ENCODE assay signal across 20 mouse cellular contexts in the genomic region with DNA sequence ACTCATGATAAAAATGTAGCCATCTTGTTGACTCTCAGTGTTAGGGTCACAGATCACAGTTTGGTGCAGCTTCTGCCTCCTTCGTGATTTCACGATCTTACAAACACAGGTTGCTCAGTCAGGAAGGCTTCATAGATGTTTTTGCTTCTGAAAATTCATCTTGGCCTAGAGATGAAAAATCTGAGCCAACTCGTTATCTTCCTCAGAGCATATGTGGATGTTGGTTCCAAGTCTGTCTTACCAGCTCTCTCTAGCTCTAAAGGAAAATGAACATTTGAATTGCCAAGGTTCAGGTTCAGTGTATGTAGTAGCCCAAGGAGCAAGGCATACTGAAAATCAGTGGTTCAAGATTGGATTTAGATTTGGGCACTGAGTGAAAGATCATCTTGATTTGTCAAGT.
"Had no signal": no experiment of that assay in that cellular context is flagged by ENCODE, and none has a peak within 500 bp of the region (broad histone marks: within the 10 kb centered on the region; RNA-seq: fewer than 3 reads in every experiment).

No protein-coding gene starts in this region.

- H3K27ac ChIP-seq: kidney, embryonic 15.5 days; limb, embryonic 12.5 days; limb, embryonic 15.5 days; liver, embryonic 14.5 days; macrophage; midbrain, embryonic 12.5 days; midbrain, embryonic 15.5 days; neural tube, embryonic 12.5 days; neural tube, embryonic 15.5 days had no signal

- H3K4me1 ChIP-seq: kidney, embryonic 15.5 days; limb, embryonic 12.5 days; limb, embryonic 15.5 days; midbrain, embryonic 12.5 days; midbrain, embryonic 15.5 days; neural tube, embryonic 12.5 days; neural tube, embryonic 15.5 days had no signal

- H3K9ac ChIP-seq: kidney, embryonic 15.5 days; limb, embryonic 12.5 days; limb, embryonic 15.5 days; liver, embryonic 14.5 days; liver, postnatal 0 days; lung, embryonic 14.5 days; midbrain, embryonic 12.5 days; midbrain, embryonic 15.5 days; neural tube, embryonic 12.5 days; neural tube, embryonic 15.5 days had no signal

- H3K9me3 ChIP-seq: kidney, embryonic 15.5 days; limb, embryonic 12.5 days; limb, embryonic 15.5 days; midbrain, embryonic 12.5 days; midbrain, embryonic 15.5 days; neural tube, embryonic 12.5 days; neural tube, embryonic 15.5 days had no signal

- H3K36me3 ChIP-seq: kidney, embryonic 15.5 days; limb, embryonic 12.5 days; limb, embryonic 15.5 days; midbrain, embryonic 12.5 days; midbrain, embryonic 15.5 days; neural tube, embryonic 12.5 days; neural tube, embryonic 15.5 days had no signal

- H3K4me3 ChIP-seq: kidney, embryonic 15.5 days; limb, embryonic 12.5 days; limb, embryonic 15.5 days; midbrain, embryonic 12.5 days; midbrain, embryonic 15.5 days; neural tube, embryonic 12.5 days; neural tube, embryonic 15.5 days had no signal

- DNase-seq: kidney, adult 8-10 months; kidney, postnatal 10 days; kidney, postnatal 36 days; left cerebral cortex, postnatal 4 days; liver, postnatal 0 days; lung, embryonic 14.5 days; thymus, adult 2 months; thymus, postnatal 14 days; thymus, postnatal 4 days had no signal

- H3K4me2 ChIP-seq: kidney, embryonic 15.5 days; limb, embryonic 12.5 days; limb, embryonic 15.5 days; liver, embryonic 11.5 days; lung, embryonic 14.5 days; midbrain, embryonic 12.5 days; midbrain, embryonic 15.5 days; neural tube, embryonic 12.5 days; neural tube, embryonic 15.5 days had no signal

- ATAC-seq: liver, postnatal 0 days; lung, postnatal 0 days; midbrain, embryonic 15.5 days had no signal

- H3K27me3 ChIP-seq: kidney, embryonic 15.5 days; limb, embryonic 12.5 days; limb, embryonic 15.5 days; midbrain, embryonic 12.5 days; midbrain, embryonic 15.5 days; neural tube, embryonic 12.5 days; neural tube, embryonic 15.5 days had no signal
